Mouse (Mus musculus) megakaryocyte, embryonic 14.5 days (primary cell): Measurements from ENCODE around the gene Prss42. TPM values are rescaled to one million over a fixed set of nuclear protein-coding genes. Genes with fewer than 3 reads are reported as not detected.
A peak's percentile ranks its signal among the peaks of the same experiment; 100 is the strongest.

Experiments
- H3K27me3 ChIP-seq: replicated peaks from 2 replicates; pipeline ENCODE3; 2012; ENCODE audit warnings: inconsistent platforms
- H3K36me3 ChIP-seq: replicated peaks from 2 replicates; pipeline ENCODE3; 2012; ENCODE audit warnings: low read length, inconsistent platforms, mixed read lengths
- H3K4me1 ChIP-seq: 2 replicates; pipeline ENCODE4 v1.6.1; 2012; ENCODE audit warnings: inconsistent platforms
- H3K4me3 ChIP-seq: replicated peaks from 2 replicates; pipeline ENCODE3; 2012; ENCODE audit warnings: moderate library complexity, mild to moderate bottlenecking, inconsistent platforms
- H3K9me3 ChIP-seq: 2 replicates; pipeline ENCODE4 v1.6.1; 2012; ENCODE audit warnings: inconsistent platforms
- FLI1 ChIP-seq: IDR thresholded peaks from 2 replicates; pipeline ENCODE4 v1.6.1; 2012; ENCODE audit warnings: low read length, inconsistent platforms, mixed read lengths
- GATA1 ChIP-seq: IDR thresholded peaks from 3 replicates; pipeline ENCODE4 v1.6.1; 2012; ENCODE audit warnings: mixed read lengths, low read length, inconsistent platforms, borderline replicate concordance
- polyA plus RNA-seq: library from polyadenylated mRNA; stranded (reverse); fragments of >175 nt; gene quantifications from 2 replicates; pipeline ENCODE4 v1.2.3, GENCODE M21; 2012; ENCODE audit warnings: low replicate concordance; ENCODE audit not compliant: insufficient read depth

Gene Prss42
- polyA plus RNA-seq, 1 experiment = not detected

GRCm38 (mm10) chr9:110762763-110763162 lies 35.2 kb upstream of the Prss42 start:
- peaks cover 82% of the 10 kb centered on the region for H3K27me3 ChIP-seq
- TF ChIP-seq FLI1 (no peak), GATA1 (no peak)
- H3K4me1 ChIP-seq = peaks cover 9% of the 10 kb centered on the region
- no peak overlapping the region for H3K4me3 ChIP-seq
- H3K9me3 ChIP-seq = no peaks in the 10 kb centered on the region
- no peaks in the 10 kb centered on the region for H3K36me3 ChIP-seq

- TF ChIP-seq GATA1 (no peak), FLI1 (no peak)
- Histone ChIP-seq H3K4me3 (no peak overlapping the region), H3K36me3 (no peaks in the 10 kb centered on the region), H3K9me3 (no peaks in the 10 kb centered on the region), H3K4me1 (peaks cover 5% of the 10 kb centered on the region), H3K27me3 (peaks cover 82% of the 10 kb centered on the region)
Measured at GRCm38 (mm10) chr9:110763405-110763804, 34.6 kb upstream of the Prss42 start.

DNA sequence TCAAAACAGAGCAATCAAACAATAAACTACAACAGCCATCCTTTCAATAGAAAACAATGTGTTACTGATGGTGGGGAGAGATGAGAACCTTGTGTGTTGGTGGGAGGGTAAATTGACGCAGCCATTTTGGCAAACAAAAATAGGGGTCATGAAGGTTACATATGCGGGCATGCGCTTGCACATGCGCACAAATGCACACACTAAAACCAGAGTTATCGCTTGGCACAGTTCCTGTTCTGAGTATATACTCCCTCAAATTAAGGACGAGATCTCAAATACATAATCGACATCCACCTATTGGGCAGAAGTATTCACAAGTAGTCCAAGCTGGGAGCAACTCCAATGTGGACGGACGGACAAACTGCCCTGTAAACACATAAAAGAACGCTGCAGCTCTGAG lies 25.6 kb upstream of the Prss42 start:
- Histone ChIP-seq H3K36me3 (no peaks in the 10 kb centered on the region), H3K27me3 (peaks cover 68% of the 10 kb centered on the region), H3K4me3 (no peak overlapping the region), H3K9me3 (no peaks in the 10 kb centered on the region), H3K4me1 (no peaks in the 10 kb centered on the region; the same call in 1 of the 2 replicates)
- no peak for TF ChIP-seq GATA1
- TF ChIP-seq FLI1 = no peak

DNA sequence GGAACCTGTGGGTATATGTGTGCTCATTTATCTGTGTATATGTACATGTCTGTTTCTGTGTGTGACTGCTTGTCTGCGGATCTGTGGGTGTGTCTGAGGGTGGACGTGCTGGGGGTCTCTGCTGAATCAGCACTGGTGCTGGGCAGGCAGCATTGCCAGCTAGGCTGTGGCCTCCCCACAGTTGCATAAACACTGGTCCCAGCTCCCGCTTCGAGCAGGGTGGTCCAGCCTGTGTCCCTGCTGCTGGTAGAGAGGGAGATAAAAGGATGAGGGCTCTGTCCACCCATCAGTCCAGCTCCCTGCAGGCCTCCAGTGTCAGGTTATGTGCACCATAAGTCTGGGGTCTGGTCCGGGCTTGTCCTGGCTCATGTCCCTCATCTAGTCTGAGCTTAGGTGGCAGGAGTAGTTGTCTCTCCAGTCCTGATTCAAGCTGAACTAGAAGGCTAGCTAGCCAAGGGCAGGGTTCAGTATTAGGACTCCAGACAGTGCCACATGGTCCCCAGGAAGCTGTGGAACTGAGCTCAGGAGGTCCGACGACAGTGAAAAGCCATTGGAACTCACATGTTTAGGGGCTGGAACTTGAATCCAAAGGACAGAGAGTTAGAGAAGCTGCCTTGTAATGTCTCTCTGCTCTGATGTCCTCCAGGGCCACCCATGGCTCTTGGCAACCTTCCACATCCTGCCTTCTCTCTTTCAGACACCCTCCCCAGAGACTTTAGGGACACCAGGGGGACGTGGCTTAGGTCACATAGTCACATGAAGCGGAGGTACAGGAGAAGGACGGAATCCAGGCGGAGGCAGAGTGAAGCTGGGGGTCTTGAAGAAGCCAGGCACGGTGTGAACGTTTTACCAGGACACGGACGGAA lies 23.3 kb upstream of the Prss42 start:
- TF ChIP-seq GATA1 (no peak), FLI1 (no peak)

DNA sequence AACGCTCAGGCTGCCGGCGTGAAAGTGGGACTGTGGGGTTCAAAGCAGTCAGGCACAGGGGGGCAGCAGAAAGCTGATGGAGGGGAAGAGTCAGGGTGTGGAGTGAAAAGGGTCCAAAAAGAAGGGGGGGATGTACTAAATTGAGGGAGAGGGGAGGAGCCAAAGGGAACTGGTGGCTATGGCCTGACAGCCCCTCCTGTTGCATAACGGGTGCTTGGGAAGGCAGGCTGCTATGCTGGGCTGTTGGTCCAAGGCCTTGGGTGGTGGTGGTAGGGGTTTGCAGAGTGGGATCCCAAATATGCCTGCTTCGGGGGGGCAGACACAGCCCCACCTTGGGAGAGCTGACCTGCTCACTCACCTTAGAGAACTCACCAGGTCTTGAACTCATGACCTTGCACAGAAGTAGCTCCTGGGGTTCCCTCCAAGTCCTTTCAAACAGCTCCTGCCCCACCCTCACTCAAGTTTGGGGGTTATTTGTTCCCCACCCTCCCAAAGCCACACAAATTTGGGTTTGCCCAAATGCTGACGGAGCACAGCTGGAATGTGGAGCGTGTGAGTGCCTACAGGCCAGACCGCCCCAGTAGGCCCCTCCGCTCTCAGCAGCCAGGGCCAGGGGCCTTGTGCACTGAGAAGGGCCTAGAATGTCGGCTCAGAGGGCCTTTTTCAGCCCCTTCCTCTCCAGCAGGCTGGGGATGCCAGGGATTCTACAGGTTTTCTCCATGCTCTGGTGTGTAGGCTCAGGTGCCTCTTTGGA lies 22.5 kb upstream of the Prss42 start:
- H3K9me3 ChIP-seq = no peaks in the 10 kb centered on the region
- TF ChIP-seq GATA1 (no peak), FLI1 (no peak)
- H3K4me1 ChIP-seq = peaks cover 2% of the 10 kb centered on the region
- peaks cover 66% of the 10 kb centered on the region for H3K27me3 ChIP-seq
- no peak overlapping the region for H3K4me3 ChIP-seq
- H3K36me3 ChIP-seq = no peaks in the 10 kb centered on the region

More for the DNA sequence above, 23.3 kb upstream of the Prss42 start:
- Histone ChIP-seq H3K4me1 (no peaks in the 10 kb centered on the region; the same call in 1 of the 2 replicates), H3K27me3 (peaks cover 71% of the 10 kb centered on the region), H3K36me3 (no peaks in the 10 kb centered on the region), H3K9me3 (no peaks in the 10 kb centered on the region), H3K4me3 (no peak overlapping the region)

- Histone ChIP-seq H3K27me3 (peaks cover 76% of the 10 kb centered on the region), H3K4me1 (peaks cover 20% of the 10 kb centered on the region), H3K4me3 (no peak overlapping the region), H3K36me3 (no peaks in the 10 kb centered on the region), H3K9me3 (no peaks in the 10 kb centered on the region)
- no peak for TF ChIP-seq FLI1
- TF ChIP-seq GATA1 = no peak
Measured at GRCm38 (mm10) chr9:110778100-110778499, 19.9 kb upstream of the Prss42 start.

DNA sequence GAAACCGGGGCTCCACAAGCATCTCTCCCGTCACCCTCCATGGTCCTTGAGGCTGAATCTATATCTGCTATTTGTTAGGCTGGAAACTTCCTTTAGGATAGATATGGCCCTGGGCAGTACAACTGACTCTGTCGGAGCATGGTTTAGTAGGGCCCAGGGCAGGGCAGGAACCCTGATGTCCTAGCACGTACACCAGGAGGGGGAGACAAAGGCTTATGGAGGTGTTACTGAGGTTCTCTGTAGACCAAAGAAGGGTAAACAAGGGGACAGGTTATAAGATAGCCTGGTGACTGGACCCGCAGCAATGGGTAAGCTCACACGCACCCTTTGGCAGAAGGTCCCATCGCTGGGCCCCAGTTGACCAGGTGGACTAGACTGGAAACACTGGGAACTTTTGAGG lies 19.4 kb upstream of the Prss42 start:
- TF ChIP-seq FLI1 = no peak
- TF ChIP-seq GATA1 = no peak
- Histone ChIP-seq H3K36me3 (no peaks in the 10 kb centered on the region), H3K4me1 (peaks cover 20% of the 10 kb centered on the region), H3K27me3 (peaks cover 75% of the 10 kb centered on the region), H3K4me3 (no peak overlapping the region), H3K9me3 (no peaks in the 10 kb centered on the region)

GRCm38 (mm10) chr9:110779242-110779913 lies 18.6 kb upstream of the Prss42 start:
- TF ChIP-seq FLI1 = no peak
- Histone ChIP-seq H3K4me1 (peaks cover 20% of the 10 kb centered on the region), H3K9me3 (no peaks in the 10 kb centered on the region), H3K4me3 (no peak overlapping the region), H3K27me3 (peaks cover 70% of the 10 kb centered on the region), H3K36me3 (no peaks in the 10 kb centered on the region)

DNA sequence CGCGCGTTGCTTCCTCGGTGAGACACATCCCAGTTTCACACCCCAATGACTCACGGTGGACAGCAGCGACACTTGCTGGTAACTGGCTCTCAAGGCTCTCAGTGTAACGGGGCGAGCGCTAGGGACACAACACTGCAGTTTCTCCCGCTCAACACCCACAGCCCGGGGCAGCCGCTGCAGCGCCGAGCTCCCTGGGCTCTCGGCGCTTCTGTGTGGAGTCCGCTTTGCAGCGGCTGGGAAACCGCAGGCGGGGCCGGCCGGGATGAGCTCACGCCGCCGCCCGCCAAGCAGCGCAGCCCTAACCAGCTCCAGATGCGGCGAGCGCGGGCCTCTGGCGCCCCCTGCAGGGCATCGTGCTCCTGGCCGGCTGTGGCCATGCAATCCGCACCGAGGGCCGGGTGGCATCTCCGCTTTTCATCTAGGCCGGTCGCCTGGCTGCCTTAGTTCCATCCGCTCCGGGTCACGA lies 16.7 kb upstream of the Prss42 start:
- H3K27me3 ChIP-seq = peaks cover 53% of the 10 kb centered on the region
- peaks cover 24% of the 10 kb centered on the region for H3K4me1 ChIP-seq
- no peak for TF ChIP-seq GATA1
- no peak for TF ChIP-seq FLI1

More for the DNA sequence above, 16.7 kb upstream of the Prss42 start:
- Histone ChIP-seq H3K36me3 (no peaks in the 10 kb centered on the region), H3K9me3 (0 out of 2 replicates have a peak, but pooled peaks cover 5% of the 10 kb centered on the region), H3K4me3 (peak overlapping the region; percentile 92)
